Mouse (Mus musculus): ENCODE measurements around the gene Rasgrp2.

GRCm38 (mm10) chr19:6396237-6396636, 2.9 kb upstream of the Rasgrp2 start:
- TF ChIP-seq GATA1 (IDR thresholded peaks at IDR 0.05; ENCODE audit: borderline replicate concordance, low read length), result no peak
- TF ChIP-seq FLI1 (IDR thresholded peaks at IDR 0.05; ENCODE audit: low read length), result no peak

Data from megakaryocyte, embryonic 14.5 days (primary cell).